Mouse (Mus musculus): ENCODE data around the gene Pcbp4. TPM values are rescaled to one million over a fixed set of nuclear protein-coding genes. Genes with fewer than 3 reads are reported as not detected.

The Pcbp4 gene
- total RNA-seq (2021): 10 to 100 TPM; 47.6 to 48.7 TPM
- long read RNA-seq, experiment 1, transcript Pcbp4-201 (13 exons, 2,035 nt): major isoform, 79 of 111 reads
- long read RNA-seq, experiment 1, partial matches to known transcripts: 20 of 111 reads
- long read RNA-seq, experiment 1, other reads (novel, unspliced or antisense): 12 of 111 reads
- long read RNA-seq, experiment 2, transcript Pcbp4-201 (13 exons, 2,035 nt): major isoform, 66 of 93 reads
- long read RNA-seq, experiment 2, partial matches to known transcripts: 9 of 93 reads
- long read RNA-seq, experiment 2, other reads (novel, unspliced or antisense): 18 of 93 reads

DNA sequence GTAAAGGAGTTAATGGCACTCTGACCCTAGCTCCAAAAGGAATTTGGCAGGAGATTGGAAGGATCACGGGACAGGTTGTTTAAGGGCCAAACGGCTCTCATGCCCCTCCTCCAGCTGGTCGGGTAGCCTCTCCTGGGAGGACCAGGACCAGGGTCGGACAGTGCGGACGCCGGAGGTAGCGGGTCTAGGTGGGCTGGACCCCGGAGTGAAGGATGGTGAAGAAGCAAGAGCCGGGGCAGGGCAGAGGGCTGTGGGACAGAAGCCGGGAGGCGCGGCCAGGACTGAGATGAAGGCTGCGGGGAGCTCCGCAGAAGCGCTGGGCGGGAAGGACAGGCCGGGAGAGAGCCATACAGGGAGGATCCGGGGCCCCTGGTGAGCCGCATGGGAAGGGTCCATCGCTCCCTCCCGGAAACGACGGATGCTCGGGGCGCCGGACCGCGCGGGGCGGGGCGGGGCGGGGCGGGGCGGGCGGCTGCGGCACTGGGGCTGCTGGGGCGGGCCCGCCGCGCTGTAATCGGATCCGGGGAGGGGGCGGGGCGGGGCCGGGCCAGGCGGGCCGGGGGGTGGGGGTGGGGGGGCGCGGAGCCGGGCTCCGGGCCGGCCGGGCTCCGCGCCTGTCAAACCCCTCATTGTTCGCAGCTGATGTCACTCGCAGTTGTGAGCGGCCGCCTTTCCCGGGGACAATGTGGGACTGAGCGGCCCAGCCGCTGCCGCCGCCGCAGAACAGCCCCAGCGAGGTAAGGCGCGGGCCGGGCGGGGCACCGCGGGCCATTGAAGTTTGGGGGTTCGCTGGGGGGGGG, at the start of gene Pcbp4:
Gene Pcbp4 (plus strand): TSS at position 21 of the 800 bp plus-strand sequence.
- DNase-seq: peak; percentile 66
- intact Hi-C loops (cut with DNase I; ENCODE audit: low total_unique reads): no loop called here

DNA sequence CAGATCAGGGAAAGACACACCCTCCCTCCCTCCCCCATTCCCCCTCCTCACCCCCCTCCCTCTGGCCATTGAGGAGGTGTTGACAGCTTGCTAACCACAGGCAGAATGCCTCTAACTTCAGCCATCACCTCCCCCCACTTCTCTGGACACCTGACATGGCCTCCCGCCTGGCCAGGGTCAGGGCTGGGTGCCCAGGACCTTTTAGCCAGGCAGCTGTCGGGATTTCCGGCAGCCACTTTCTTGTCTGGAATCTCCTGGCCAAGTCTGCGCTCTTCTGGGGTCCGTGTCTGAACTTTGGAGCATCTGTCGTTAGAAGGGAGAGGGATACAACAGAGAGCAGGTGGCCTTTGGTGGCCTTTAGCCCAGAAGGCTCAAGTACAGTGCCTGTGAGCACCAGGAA, 47.8 kb upstream of the Pcbp4 start:
- peak; percentile 82 for DNase-seq
- intact Hi-C loops (cut with DNase I; ENCODE audit: low total_unique reads): no loop called here

- intact Hi-C loops (cut with DNase I; ENCODE audit: low total_unique reads): no loop called here
- DNase-seq: no peak
Observed at GRCm38 (mm10) chr9:106406443-106407078, 46.5 kb upstream of the Pcbp4 start.

GRCm38 (mm10) chr9:106409096-106409495, 44.0 kb upstream of the Pcbp4 start:
- intact Hi-C loops (cut with DNase I; ENCODE audit: low total_unique reads): no loop called here
- DNase-seq: no peak

DNA sequence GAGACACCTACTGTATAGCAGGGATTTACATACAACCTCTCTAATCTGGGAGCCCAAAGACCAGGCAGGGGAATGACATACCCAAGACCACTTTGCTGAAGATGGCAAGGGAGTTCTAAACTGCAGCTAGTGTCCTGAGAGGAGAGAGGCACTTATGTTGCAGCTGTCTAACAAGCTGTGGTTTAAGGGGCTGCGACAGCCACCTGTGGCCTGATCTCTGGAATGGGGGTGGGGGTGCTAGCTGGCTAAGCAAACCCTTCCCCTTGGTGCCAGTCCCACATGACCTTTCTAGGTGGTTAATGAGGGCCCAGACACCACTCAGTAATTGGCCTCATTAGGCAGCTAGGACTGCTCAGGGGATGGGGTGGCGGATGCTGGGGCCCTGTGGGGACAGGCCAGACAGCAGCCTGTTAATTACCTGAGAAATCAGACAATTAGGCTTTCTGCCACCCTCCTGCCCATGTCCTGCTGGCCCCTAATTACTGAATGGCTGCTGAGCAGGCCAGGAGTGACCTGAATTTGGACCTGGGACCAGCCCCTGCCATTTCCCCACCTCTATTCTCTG, 42.9 kb upstream of the Pcbp4 start:
- DNase-seq: no peak

GRCm38 (mm10) chr9:106411091-106411594, 41.9 kb upstream of the Pcbp4 start:
- DNase-seq: no peak
- intact Hi-C loops (cut with DNase I; ENCODE audit: low total_unique reads): no loop called here

More for the DNA sequence above, 42.9 kb upstream of the Pcbp4 start:
- intact Hi-C loops (cut with DNase I; ENCODE audit: low total_unique reads): no loop called here

GRCm38 (mm10) chr9:106411729-106412128, 41.4 kb upstream of the Pcbp4 start:
- intact Hi-C loops (cut with DNase I; ENCODE audit: low total_unique reads): no loop called here

DNA sequence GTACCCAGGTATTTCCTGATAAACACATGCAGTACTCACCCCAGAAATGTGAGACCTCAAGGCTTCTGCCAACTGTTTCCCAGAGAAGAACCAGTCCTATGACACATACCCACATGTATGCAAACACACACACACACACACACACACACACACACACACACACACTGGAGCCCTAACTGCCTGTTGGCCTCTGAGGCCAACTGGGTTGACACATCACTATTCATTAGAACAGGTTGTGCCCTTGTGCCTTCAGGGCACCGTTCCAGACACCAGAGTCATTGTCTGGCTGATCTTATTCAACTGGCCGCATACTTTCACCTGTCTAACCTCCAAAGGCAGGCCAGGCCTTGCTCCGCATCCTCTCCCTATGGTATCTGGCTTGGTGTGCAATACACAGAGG, 40.9 kb upstream of the Pcbp4 start:
- intact Hi-C loops (cut with DNase I; ENCODE audit: low total_unique reads): no loop called here
- DNase-seq: no peak

More at GRCm38 (mm10) chr9:106411729-106412128, 41.4 kb upstream of the Pcbp4 start:
- DNase-seq: no peak

DNA sequence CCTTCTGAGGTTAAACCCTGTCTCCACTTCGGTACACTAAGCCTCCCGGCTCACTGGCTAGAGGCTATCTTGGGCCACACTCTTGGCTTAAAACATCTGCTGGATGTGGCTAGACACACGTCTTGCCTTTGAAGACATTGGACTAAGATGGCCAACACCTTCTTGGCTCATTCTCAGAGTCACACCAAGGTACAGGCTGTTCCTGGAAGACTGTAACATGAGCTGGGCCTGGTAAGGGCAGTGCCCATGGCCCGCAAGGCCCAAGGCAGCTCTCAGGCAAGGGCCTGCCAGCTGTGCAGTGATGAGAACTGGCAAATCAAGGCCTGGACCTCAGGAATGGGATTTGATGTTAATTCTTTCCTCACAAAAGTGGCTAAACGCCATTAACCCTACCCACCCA, 39.5 kb upstream of the Pcbp4 start:
- DNase-seq: peak; percentile 41
- intact Hi-C loops (cut with DNase I; ENCODE audit: low total_unique reads): no loop called here

- intact Hi-C loops (cut with DNase I; ENCODE audit: low total_unique reads): loop anchor here (5.0 kb wide), 1 partner anchor 65 kb away; no protein-coding TSS in a partner anchor
Observed at GRCm38 (mm10) chr9:106416826-106417225, 36.3 kb upstream of the Pcbp4 start.

GRCm38 (mm10) chr9:106417841-106418625, 35.1 kb upstream of the Pcbp4 start:
- peak; percentile 88 for DNase-seq
- intact Hi-C loops (cut with DNase I; ENCODE audit: low total_unique reads): loop anchor here (5.0 kb wide), 1 partner anchor 66 kb away; no protein-coding TSS in a partner anchor

More at GRCm38 (mm10) chr9:106416826-106417225, 36.3 kb upstream of the Pcbp4 start:
- no peak for DNase-seq

DNA sequence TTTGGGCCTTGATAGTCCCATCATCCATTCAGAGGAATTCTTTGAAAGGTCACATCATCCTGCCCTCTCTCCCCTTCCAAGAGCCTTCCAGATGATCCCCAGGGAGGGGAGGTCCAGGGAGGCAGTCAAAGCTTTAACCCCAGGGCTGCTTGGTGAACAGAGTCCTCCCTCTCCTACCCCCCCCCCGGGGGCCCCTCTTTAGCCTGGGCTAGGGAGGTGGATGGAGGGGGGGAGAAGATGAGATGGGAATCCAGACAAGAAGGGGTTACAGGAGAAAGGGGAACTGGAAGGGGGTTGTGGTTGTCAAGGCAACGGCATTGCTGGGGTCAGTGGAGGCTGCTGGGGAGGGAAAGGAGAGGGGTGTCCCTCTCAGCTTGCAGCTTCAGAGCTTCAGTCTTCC, 32.5 kb upstream of the Pcbp4 start:
- no peak for DNase-seq
- intact Hi-C loops (cut with DNase I; ENCODE audit: low total_unique reads): loop anchor here (5.0 kb wide), 1 partner anchor 113 kb away; no protein-coding TSS in a partner anchor

GRCm38 (mm10) chr9:106421033-106421864, 31.8 kb upstream of the Pcbp4 start:
- intact Hi-C loops (cut with DNase I; ENCODE audit: low total_unique reads): loop anchor here (5.0 kb wide), 1 partner anchor 114 kb away; no protein-coding TSS in a partner anchor
- DNase-seq: no peak

DNA sequence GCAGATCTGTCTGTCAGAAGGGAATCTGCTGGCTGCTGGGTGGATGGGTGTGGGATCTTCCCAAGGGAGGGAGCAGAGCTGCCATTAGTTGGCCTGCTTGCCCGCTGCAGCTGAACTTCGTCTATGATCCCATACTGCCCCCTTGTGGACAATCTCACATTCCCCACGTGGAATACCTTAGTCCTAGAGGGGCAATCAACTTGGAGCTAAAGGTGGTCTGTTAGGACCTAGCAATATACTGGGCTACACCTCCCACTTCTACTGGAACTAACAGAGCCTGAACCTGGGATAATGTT, 31.3 kb upstream of the Pcbp4 start:
- intact Hi-C loops (cut with DNase I; ENCODE audit: low total_unique reads): loop anchor here (2.0 to 5.0 kb wide), 2 partner anchors 115 to 133 kb away; no protein-coding TSS in a partner anchor
- DNase-seq: peak; percentile 85

GRCm38 (mm10) chr9:106428719-106429220, 24.3 kb upstream of the Pcbp4 start:
- intact Hi-C loops (cut with DNase I; ENCODE audit: low total_unique reads): no loop called here
- DNase-seq: no peak

GRCm38 (mm10) chr9:106429221-106430014, 23.7 kb upstream of the Pcbp4 start, which contains the start of gene Rpl29:
Rpl29 (plus strand) TSS chr9:106429454.
- peak; percentile 93 for DNase-seq
- intact Hi-C loops (cut with DNase I; ENCODE audit: low total_unique reads): no loop called here

DNA sequence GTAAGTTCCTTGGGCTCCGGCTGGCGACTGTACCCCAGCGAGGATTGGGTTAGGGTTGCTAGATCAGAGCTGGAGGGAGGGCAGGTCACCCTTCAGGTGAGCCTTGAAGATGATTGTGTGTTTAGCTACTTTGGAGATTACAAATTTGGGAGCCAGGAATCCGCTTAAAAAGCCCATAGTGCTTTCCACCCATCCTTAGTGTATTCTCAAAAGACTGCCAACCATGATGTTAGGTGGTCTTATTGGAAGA, 23.2 kb upstream of the Pcbp4 start:
- DNase-seq: no peak

More for the DNA sequence above, 23.2 kb upstream of the Pcbp4 start:
- intact Hi-C loops (cut with DNase I; ENCODE audit: low total_unique reads): no loop called here
